Mouse (Mus musculus): Measurements from ENCODE around the gene Bphl.

Gene Bphl

DNA sequence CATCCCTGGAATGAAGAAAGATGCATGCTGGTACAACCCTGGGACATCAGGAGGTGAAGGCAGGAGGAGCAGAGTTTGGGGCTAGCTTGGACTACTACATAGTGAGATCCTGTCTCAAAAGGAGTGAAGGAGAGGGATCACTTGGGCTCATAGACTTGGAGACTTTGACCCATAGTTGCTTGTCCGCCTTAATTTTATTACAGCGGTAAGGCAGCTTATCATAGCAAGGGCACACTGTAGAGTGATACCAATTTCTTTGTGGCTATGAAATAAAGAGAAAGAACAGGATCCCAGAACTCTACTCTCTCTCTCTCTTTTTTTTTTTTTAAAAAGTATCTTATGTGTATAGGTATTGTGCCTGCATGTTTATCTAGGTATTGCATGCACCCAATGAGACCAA is 83.1 kb downstream of the Bphl start:
- no peak for DNase-seq (ENCODE audit: low read depth, low spot score)

Measured in skeletal muscle tissue, adult 2 months (tissue).